Mouse (Mus musculus) Muller cell, postnatal 12 days (primary cell): ENCODE measurements around the gene Tbxas1.

Source experiments
- DNase-seq: peaks from one replicate; pipeline ENCODE4 v3.0.0-alpha.2; 2015; ENCODE audit errors: inconsistent ontology term

Tbxas1 gene

DNA sequence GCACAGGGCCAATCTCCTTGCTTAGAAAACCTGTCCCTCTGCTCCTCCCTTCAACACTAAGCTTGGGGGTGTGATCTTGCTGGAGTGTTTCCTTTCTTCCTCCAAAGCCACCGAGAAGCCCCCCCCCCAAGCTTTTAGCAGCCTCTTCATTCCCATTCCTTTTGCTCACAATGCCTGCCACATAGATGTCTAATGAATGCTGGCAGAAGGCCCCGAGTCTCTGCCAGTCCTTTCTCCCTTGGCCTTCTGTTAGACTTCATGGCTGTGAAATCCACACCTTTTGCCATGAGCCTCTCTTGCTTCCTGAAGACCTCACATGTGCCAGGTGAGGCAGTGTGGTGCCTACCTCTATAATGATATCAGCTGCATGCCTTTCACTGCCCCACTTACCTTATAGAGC lies 47.3 kb downstream of the Tbxas1 start:
- DNase-seq, result peak; percentile 52

- no peak for DNase-seq
These were observed 48.2 kb downstream of the Tbxas1 start for GRCm38 (mm10) chr6:38923450-38923849.

DNA sequence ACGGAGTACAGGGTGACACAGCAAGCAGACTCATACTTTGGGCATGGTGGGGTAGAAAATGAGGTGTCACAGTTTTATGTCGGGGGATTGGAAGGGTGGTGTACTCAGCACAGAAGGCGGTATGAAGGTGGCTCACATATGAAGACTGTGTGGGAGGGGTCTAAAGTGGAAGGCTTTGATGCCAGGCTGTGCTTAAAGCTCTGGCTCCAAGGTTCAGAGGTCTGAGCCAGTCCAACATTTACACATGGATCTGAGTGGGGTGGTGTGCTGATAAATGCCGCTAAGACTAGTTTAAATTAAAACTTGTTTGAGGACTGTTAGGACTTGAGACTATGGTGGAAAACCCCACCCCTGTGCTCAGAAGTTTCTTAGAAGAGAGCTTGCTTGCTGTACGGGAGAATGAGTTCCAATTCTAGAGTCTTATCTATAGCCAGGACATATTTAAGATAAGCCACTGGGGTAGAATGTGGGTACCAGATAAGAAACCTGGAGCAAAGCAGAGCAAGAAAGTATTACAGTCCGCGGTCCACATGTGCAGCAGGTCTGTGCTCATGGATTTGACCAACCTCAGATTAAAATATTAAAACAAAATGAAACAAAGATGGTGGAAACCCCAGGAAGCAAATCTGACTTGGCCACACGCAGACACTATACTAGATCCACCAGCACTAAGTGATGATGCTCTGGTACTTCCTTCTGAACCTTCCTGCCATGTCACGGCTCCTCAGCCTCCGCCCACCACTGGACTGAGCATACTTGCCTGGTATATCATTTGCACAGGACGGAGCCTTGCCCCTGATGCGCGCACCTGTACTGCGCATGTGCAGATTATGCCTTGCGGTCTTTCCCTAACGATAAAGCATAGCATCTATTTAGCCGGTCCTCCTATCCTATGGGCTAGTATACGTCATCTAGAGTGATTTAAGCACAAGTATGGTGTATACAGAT lies 48.9 kb downstream of the Tbxas1 start:
- DNase-seq, result no peak

DNA sequence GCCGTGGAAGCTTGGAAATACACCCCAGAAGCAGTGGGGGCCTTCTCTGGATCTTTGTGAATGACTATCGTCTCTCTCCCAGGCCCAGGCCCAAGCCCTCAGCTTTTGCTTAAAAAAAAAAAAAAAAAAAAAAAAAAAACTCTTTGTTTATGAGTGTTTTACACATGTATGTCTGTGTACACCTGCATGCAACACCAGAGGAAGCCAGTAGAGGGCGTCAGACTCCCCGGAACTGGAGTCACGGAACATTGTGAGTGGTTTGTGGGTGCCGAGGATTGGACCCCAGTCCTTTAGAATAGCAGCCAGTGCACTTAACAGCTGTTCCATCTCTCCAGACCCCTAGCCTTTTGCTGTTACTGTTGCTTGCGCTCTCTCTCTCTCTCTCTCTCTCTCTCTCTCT lies 50.5 kb downstream of the Tbxas1 start:
- DNase-seq, result no peak

- DNase-seq, result peak; percentile 58
These were observed 51.1 kb downstream of the Tbxas1 start for GRCm38 (mm10) chr6:38926135-38926962.

DNA sequence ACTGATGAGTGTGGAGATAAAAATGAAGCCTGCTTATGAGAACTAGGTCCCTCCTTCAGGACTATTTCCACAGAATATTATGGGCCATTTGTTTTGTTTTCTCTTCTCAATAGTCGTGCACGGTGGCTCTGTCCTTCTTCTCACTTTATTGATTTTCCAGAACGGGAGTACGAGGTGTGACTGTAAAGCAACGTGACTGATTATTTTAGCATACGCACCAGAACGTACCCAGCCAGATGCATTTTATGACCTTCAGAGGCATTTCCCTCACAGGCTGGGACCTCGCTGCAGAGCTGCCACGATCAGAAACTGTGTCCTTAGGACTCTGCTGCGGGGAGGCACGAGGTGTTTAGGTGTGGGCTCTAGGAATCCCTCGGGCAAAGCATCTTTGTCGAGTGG lies 51.8 kb downstream of the Tbxas1 start:
- no peak for DNase-seq

GRCm38 (mm10) chr6:38928489-38928888 lies 53.3 kb downstream of the Tbxas1 start:
- no peak for DNase-seq

- DNase-seq, result no peak
These were observed 60.8 kb downstream of the Tbxas1 start for GRCm38 (mm10) chr6:38936009-38936408.

DNA sequence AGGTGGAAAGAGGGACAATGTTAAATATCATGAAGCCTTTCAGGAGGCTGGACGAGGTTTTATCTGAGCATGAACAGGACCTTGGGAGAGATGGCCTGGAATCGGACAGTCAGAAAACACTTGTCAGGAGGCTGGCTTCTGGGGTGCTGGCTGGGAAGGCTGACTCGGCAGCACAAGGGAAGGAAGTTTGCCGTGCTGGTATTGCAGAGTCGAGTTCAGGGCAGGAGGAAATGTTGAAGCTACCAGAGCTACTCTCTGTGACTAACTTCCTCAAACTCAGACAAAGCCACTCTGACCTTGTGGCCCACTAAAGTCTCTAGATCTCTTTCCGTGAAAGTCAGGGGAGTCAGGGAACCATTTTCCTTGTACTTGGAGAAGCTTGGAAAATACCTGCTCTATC lies 63.2 kb downstream of the Tbxas1 start:
- no peak for DNase-seq

DNA sequence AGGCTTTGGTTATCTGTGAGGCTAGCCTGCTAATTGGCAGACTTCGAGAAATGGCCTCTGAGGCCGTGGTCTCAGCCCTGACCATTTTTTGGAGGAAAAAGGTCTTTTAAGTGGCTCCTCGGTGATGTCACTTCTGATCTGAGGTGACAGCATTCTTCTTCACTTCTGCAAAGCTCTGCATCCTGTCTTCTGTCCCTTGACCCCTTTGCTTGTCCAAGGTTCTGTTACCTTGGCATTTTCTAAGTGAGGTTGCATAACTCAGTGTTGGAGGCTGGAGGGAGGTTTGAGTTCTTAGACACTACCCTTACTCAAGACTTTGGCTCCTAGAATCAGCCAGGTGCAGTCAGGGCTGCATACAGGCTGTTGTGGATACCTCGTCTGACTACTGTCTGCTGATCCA lies 63.9 kb downstream of the Tbxas1 start:
- no peak for DNase-seq

GRCm38 (mm10) chr6:38941016-38941415 lies 65.8 kb downstream of the Tbxas1 start:
- DNase-seq, result peak; percentile 65

DNA sequence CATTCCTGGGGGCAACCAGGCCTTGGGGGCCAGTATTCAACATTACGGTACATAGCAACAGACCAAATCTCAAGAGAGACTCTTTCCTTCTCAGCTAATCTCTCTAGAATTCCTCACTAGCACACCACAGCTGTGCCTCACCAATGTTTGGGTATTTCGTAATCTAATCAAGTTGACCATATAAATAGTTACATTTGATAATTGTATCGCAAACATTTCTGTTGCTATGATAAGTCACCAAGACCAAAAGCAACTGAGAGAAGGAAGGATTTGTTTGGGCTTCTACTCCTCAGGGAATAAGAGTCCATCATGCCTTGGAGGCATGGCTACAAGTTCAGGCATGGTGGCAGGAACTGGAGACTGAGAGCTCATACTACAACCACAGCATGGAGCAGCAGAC lies 67.6 kb downstream of the Tbxas1 start:
- no peak for DNase-seq

DNA sequence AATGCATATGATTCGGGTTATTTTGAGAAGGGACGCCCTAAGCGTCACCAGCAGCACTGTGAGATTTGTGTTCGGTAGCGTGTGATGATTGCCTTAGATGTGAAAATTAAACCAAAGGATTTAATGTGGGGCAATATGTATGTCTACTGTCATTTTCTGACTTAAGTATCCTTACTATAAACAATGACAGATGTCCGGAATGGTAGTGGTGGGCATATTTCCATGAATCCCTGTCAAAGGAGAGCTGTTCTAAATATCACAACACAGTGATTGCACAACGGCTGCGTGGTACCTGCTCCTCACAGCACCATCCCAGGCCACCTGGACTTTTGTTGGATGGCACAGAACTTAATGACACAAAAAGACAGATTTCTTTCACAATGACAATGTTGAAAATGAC lies 69.2 kb downstream of the Tbxas1 start:
- no peak for DNase-seq

GRCm38 (mm10) chr6:38944826-38945225 lies 69.6 kb downstream of the Tbxas1 start:
- no peak for DNase-seq

GRCm38 (mm10) chr6:38945681-38946080 lies 70.5 kb downstream of the Tbxas1 start:
- DNase-seq, result no peak

GRCm38 (mm10) chr6:38947282-38947681 lies 72.1 kb downstream of the Tbxas1 start:
- DNase-seq, result peak; percentile 91

DNA sequence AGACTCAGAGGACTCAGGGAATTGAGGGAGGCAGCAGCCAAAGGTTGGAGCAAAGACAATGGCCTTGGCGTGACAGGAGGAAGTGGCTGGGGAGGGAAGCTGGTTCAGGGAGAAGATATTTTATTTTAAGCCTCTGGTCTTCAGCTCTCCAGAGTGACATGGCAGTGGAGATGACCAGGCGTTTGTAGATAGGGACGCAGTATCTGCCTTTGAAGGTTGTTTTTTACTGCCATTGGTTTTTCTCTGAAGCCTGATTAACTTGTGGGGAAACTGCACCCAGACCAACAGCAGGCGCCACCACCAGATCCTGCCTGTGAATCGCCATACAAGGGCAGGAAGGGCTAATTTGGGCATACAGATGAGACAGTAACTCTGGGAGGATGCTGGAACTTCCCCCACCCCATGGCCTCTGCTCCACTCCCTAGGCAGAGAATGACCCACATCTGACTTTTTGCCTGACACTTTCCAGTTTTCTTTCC lies 74.5 kb downstream of the Tbxas1 start:
- DNase-seq, result no peak

DNA sequence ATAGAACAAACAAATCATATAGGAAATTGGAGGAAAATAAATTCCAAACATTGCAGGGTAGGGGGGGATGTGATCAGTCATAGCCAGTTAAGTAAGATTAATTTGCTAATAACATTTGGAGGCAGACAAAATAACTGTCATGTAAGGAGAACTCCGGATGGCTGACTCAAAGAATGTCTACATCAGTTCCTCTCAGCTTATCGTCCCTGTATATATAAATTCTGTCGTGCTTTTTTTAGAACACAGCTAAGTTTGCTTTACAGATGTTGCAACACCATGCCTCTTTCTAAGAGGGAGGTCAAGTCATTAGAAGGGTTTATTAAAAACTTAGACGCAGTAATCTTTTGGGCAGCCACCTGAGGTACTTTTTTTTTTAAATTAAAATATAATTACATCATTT lies 75.1 kb downstream of the Tbxas1 start:
- no peak for DNase-seq

- DNase-seq, result no peak
These were observed 75.6 kb downstream of the Tbxas1 start for GRCm38 (mm10) chr6:38950838-38951237.

DNA sequence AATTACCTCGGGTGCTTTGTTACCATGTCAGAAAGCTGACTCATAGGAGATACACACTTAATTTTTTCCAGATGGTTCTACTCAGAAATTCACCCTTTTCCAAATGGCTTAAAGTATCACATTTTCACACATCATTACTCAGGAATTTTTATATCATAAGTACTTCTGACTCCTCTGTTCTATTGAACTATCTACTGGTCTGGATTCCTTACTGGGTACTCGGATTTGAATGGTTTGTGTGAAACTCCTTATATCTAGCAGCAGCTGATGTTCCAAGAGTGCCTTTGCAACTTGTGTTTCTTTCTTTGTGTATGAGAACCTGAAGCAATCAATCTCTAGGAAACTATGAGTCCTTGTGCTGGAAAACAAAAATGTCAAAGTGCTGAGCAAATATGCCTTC lies 81.4 kb downstream of the Tbxas1 start:
- peak; percentile 68 for DNase-seq

GRCm38 (mm10) chr6:38957246-38957645 lies 82.0 kb downstream of the Tbxas1 start:
- DNase-seq, result no peak

DNA sequence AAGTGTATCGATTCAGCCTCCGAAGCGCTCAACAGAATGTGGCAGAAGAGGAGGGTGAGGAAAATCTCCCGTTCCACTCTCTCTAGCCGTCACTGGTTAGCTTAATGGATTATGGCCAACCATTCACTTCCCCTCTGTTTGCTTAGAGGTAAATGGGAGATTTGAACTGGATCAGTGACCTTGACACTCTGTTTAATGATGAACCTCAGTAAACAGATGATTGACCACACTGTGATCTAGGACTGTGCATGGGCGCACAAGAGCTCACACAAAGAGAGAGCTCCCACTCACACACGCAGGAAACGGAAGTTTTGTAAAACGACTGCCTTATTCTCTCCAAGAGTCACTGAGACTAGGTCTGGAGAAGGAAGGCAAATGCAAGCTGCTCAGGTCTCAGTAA lies 84.3 kb downstream of the Tbxas1 start:
- DNase-seq, result no peak

DNA sequence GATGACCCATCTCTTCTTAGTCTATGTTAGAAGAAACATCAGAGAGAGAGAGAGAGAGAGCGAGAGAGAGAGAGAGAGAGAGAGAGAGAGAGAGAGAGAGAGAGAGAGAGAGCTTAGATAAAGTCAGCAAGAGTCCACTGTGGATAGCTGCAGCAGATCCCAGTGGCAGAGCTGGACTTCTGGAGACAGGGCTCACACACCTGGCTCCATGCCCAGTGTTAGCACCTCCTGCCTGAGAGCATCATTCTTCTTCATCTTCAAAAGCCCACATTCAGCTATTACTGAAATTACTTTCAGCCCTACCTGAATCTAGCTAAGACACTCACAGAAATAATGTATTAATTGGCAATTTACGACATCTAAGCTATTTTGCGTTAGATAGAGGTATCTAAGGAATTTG lies 85.2 kb downstream of the Tbxas1 start:
- no peak for DNase-seq
